ENCODE assay signal across 15 mouse cellular contexts in the genomic region with DNA sequence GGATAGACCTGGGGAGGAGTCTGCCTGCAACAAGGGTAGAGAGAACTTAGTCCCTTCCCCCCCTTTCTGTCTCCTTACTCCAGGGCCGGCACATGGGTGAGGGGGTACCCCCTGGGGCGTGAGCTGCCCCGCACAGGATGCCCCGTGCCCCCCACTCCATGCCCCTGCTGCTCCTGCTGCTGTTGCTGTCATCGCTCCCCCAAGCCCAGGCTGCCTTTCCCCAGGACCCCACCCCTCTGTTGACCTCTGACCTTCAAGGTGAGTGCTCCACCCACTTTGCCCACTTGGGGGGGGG. TPM values are rescaled to one million over a fixed set of nuclear protein-coding genes. Genes with fewer than 3 reads are reported as not detected.
A peak's percentile ranks its signal among the peaks of the same experiment; 100 is the strongest.
DNase-seq lines count a peak whose midpoint lies in the region; ATAC-seq lines count a peak whose summit lies in the region.
"Had no signal": no experiment of that assay in that cellular context is flagged by ENCODE, and none has a peak within 500 bp of the region (broad histone marks: within the 10 kb centered on the region; RNA-seq: fewer than 3 reads in every experiment).

No protein-coding gene starts in this region.

- H3K27ac ChIP-seq in embryonic facial prominence, embryonic 14.5 days (replicated peaks; ENCODE audit: low read depth, low read length), result no peak overlapping the region
- H3K27ac ChIP-seq in embryonic facial prominence, embryonic 10.5 days (replicated peaks), result no peak overlapping the region
- H3K27ac ChIP-seq in hindbrain, embryonic 10.5 days, result peak overlapping the region; percentile 60; the same call in 1 of the 2 replicates
- H3K27ac ChIP-seq in hindbrain, embryonic 16.5 days (ENCODE audit: low read depth, low read length), result no peak overlapping the region
- H3K27ac ChIP-seq in hindbrain, embryonic 11.5 days (ENCODE audit: low read depth, low read length), result no peak overlapping the region
- H3K27ac ChIP-seq in limb, embryonic 13.5 days, result no peak overlapping the region
- H3K27ac ChIP-seq: liver, embryonic 12.5 days; stomach, embryonic 15.5 days had no signal

- no peaks in the 10 kb centered on the region for H3K27me3 ChIP-seq in embryonic facial prominence, embryonic 14.5 days (replicated peaks; ENCODE audit: control insufficient read depth, insufficient read depth, low read length)
- peaks cover 66% of the 10 kb centered on the region for H3K27me3 ChIP-seq in embryonic facial prominence, embryonic 10.5 days (replicated peaks; ENCODE audit: low read depth, poor library complexity, severe bottlenecking)
- peaks cover 41% of the 10 kb centered on the region for H3K27me3 ChIP-seq in hindbrain, embryonic 10.5 days (ENCODE audit: insufficient read depth, poor library complexity, severe bottlenecking)
- H3K27me3 ChIP-seq in hindbrain, embryonic 16.5 days (replicated peaks; ENCODE audit: control insufficient read depth, insufficient read depth, low read length), result no peaks in the 10 kb centered on the region
- H3K27me3 ChIP-seq in hindbrain, embryonic 11.5 days (ENCODE audit: control insufficient read depth, insufficient read depth, low read length), result no peaks in the 10 kb centered on the region; the same call in 1 of the 2 replicates
- H3K27me3 ChIP-seq in limb, embryonic 13.5 days, result peaks cover 3% of the 10 kb centered on the region
- H3K27me3 ChIP-seq: stomach, embryonic 15.5 days had no signal

- H3K9ac ChIP-seq in embryonic facial prominence, embryonic 14.5 days (ENCODE audit: low read depth, low read length), result no peak overlapping the region
- H3K9ac ChIP-seq in hindbrain, embryonic 16.5 days (ENCODE audit: low read depth, low read length), result no peak overlapping the region
- no peak overlapping the region for H3K9ac ChIP-seq in hindbrain, embryonic 11.5 days (ENCODE audit: low read depth, low read length)
- 0 out of 2 replicates have a peak overlapping the region, but pooled peaks have one; percentile 31 for H3K9ac ChIP-seq in limb, embryonic 13.5 days
- H3K9ac ChIP-seq: embryonic facial prominence, embryonic 12.5 days; liver, embryonic 12.5 days; lung, embryonic 14.5 days; stomach, embryonic 15.5 days had no signal

- peak overlapping the region; percentile 15; the same call in 1 of the 2 replicates for H3K4me2 ChIP-seq in embryonic facial prominence, embryonic 14.5 days (ENCODE audit: low read depth, low read length)
- H3K4me2 ChIP-seq in hindbrain, embryonic 16.5 days (ENCODE audit: low read length), result no peak overlapping the region; the same call in 1 of the 2 replicates
- H3K4me2 ChIP-seq in hindbrain, embryonic 11.5 days (replicated peaks; ENCODE audit: low read depth, low read length), result peak overlapping the region; percentile 70
- H3K4me2 ChIP-seq in limb, embryonic 13.5 days (replicated peaks), result peak overlapping the region; percentile 86; the same call in 1 of the 2 replicates
- H3K4me2 ChIP-seq: liver, embryonic 12.5 days had no signal

- no peaks in the 10 kb centered on the region for H3K9me3 ChIP-seq in embryonic facial prominence, embryonic 14.5 days (ENCODE audit: control insufficient read depth, low read length)
- no peaks in the 10 kb centered on the region for H3K9me3 ChIP-seq in embryonic facial prominence, embryonic 10.5 days
- no peaks in the 10 kb centered on the region for H3K9me3 ChIP-seq in hindbrain, embryonic 10.5 days
- no peaks in the 10 kb centered on the region for H3K9me3 ChIP-seq in hindbrain, embryonic 16.5 days (ENCODE audit: control insufficient read depth, low read length)
- no peaks in the 10 kb centered on the region for H3K9me3 ChIP-seq in hindbrain, embryonic 11.5 days (ENCODE audit: control insufficient read depth, low read length)
- no peaks in the 10 kb centered on the region for H3K9me3 ChIP-seq in limb, embryonic 13.5 days
- H3K9me3 ChIP-seq: embryonic facial prominence, embryonic 12.5 days; liver, embryonic 12.5 days; stomach, embryonic 15.5 days had no signal

- no peak for ATAC-seq in embryonic facial prominence, embryonic 14.5 days (ENCODE audit: low read depth)
- no peak for ATAC-seq in hindbrain, embryonic 16.5 days
- no peak for ATAC-seq in hindbrain, embryonic 11.5 days (ENCODE audit: low FRiP score)
- ATAC-seq in limb, embryonic 13.5 days (ENCODE audit: low FRiP score, low read depth), result no peak
- ATAC-seq: liver, embryonic 12.5 days had no signal

- peaks cover 46% of the 10 kb centered on the region for H3K36me3 ChIP-seq in embryonic facial prominence, embryonic 14.5 days (ENCODE audit: control insufficient read depth, insufficient read depth, low read length)
- H3K36me3 ChIP-seq in embryonic facial prominence, embryonic 10.5 days (replicated peaks), result peaks cover 55% of the 10 kb centered on the region
- H3K36me3 ChIP-seq in hindbrain, embryonic 10.5 days, result peaks cover 59% of the 10 kb centered on the region
- peaks cover 37% of the 10 kb centered on the region for H3K36me3 ChIP-seq in hindbrain, embryonic 16.5 days (ENCODE audit: control insufficient read depth, insufficient read depth, low read length)
- peaks cover 2% of the 10 kb centered on the region; the same call in 1 of the 2 replicates for H3K36me3 ChIP-seq in hindbrain, embryonic 11.5 days (ENCODE audit: control insufficient read depth, insufficient read depth, low read length)
- H3K36me3 ChIP-seq in limb, embryonic 13.5 days, result peaks cover 55% of the 10 kb centered on the region
- H3K36me3 ChIP-seq: liver, embryonic 12.5 days had no signal

- no peak for DNase-seq in embryonic facial prominence, embryonic 14.5 days (ENCODE audit: low spot score)
- no peak for DNase-seq in embryonic facial prominence, embryonic 10.5 days (ENCODE audit: low spot score)
- DNase-seq in hindbrain, embryonic 10.5 days (ENCODE audit: low spot score), result no peak
- no peak for DNase-seq in hindbrain, embryonic 11.5 days (ENCODE audit: low spot score)
- no peak for DNase-seq in thymus, postnatal 10 days (ENCODE audit: low spot score in 2 of 2)
- DNase-seq in right cerebral cortex, adult 2 months (ENCODE audit: low spot score in 2 of 2), result no peak
- DNase-seq: adrenal gland, adult 2 months; cerebellum, adult 2 months; right cerebral cortex, postnatal 14 days had no signal

- 70% methylated on average over 3 of the region's 5 CpGs for WGBS in embryonic facial prominence, embryonic 14.5 days
- WGBS in embryonic facial prominence, embryonic 10.5 days, result 48% methylated on average over 5 of the region's 5 CpGs
- 74% methylated on average over 5 of the region's 5 CpGs for WGBS in hindbrain, embryonic 10.5 days
- WGBS in hindbrain, embryonic 16.5 days, result 72% methylated on average over 5 of the region's 5 CpGs
- 50% methylated on average over 4 of the region's 5 CpGs for WGBS in hindbrain, embryonic 11.5 days
- 71% methylated on average over 5 of the region's 5 CpGs for WGBS in limb, embryonic 13.5 days

- H3K4me3 ChIP-seq in embryonic facial prominence, embryonic 14.5 days (ENCODE audit: low read depth, low read length), result no peak overlapping the region
- H3K4me3 ChIP-seq in embryonic facial prominence, embryonic 10.5 days, result no peak overlapping the region
- H3K4me3 ChIP-seq in hindbrain, embryonic 10.5 days, result peak overlapping the region; percentile 13; the same call in 1 of the 2 replicates
- no peak overlapping the region for H3K4me3 ChIP-seq in hindbrain, embryonic 16.5 days (ENCODE audit: low read length)
- no peak overlapping the region for H3K4me3 ChIP-seq in hindbrain, embryonic 11.5 days (ENCODE audit: low read depth, low read length)
- H3K4me3 ChIP-seq in limb, embryonic 13.5 days, result no peak overlapping the region
- H3K4me3 ChIP-seq: embryonic facial prominence, embryonic 12.5 days; liver, embryonic 12.5 days; stomach, embryonic 15.5 days had no signal

- H3K4me1 ChIP-seq in embryonic facial prominence, embryonic 14.5 days (ENCODE audit: control insufficient read depth, insufficient read depth, low read length), result peaks cover 21% of the 10 kb centered on the region
- peaks cover 44% of the 10 kb centered on the region for H3K4me1 ChIP-seq in embryonic facial prominence, embryonic 10.5 days
- H3K4me1 ChIP-seq in hindbrain, embryonic 10.5 days (replicated peaks), result peaks cover 44% of the 10 kb centered on the region
- peaks cover 36% of the 10 kb centered on the region for H3K4me1 ChIP-seq in hindbrain, embryonic 16.5 days (ENCODE audit: control insufficient read depth, insufficient read depth, low read depth, low read length)
- H3K4me1 ChIP-seq in hindbrain, embryonic 11.5 days (replicated peaks; ENCODE audit: control insufficient read depth, insufficient read depth, low read length), result peaks cover 14% of the 10 kb centered on the region
- H3K4me1 ChIP-seq in limb, embryonic 13.5 days, result peaks cover 34% of the 10 kb centered on the region

RNA-seq across cellular contexts. Expression of a gene that starts 3.9 kb away (rescaled TPM):
- 14.4 and 16.6 TPM in 2 replicates for polyA plus RNA-seq in embryonic facial prominence, embryonic 14.5 days (2014; fragmentation: Nextera tagmentation; extraction: Ambion mirVana)
- 6.8 and 9.2 TPM in 2 replicates for polyA plus RNA-seq in embryonic facial prominence, embryonic 10.5 days (2016; fragmentation: Nextera tagmentation; extraction: Ambion mirVana)
- polyA plus RNA-seq in hindbrain, embryonic 10.5 days (2016; fragmentation: Nextera tagmentation; extraction: Ambion mirVana), result 9.9 and 24.3 TPM in 2 replicates
- 15.2 and 21.8 TPM in 2 replicates for polyA plus RNA-seq in hindbrain, embryonic 16.5 days (2015; fragmentation: Nextera tagmentation; extraction: Ambion mirVana)
- 22.6 and 27.0 TPM in 2 replicates for polyA plus RNA-seq in hindbrain, embryonic 11.5 days (2014; fragmentation: Nextera tagmentation; extraction: Ambion mirVana)
- polyA plus RNA-seq in limb, embryonic 13.5 days (2015; fragmentation: Nextera tagmentation; extraction: Ambion mirVana), result 11.1 and 11.7 TPM in 2 replicates

RNA-seq across cellular contexts. Expression of a gene that starts 22.0 kb away (rescaled TPM):
- polyA plus RNA-seq in embryonic facial prominence, embryonic 14.5 days (2014; fragmentation: Nextera tagmentation; extraction: Ambion mirVana), result 5.8 and 6.4 TPM in 2 replicates
- 0.98 and 2.8 TPM in 2 replicates for polyA plus RNA-seq in embryonic facial prominence, embryonic 10.5 days (2016; fragmentation: Nextera tagmentation; extraction: Ambion mirVana)
- polyA plus RNA-seq in hindbrain, embryonic 10.5 days (2016; fragmentation: Nextera tagmentation; extraction: Ambion mirVana), result 2.1 and 2.9 TPM in 2 replicates
- polyA plus RNA-seq in hindbrain, embryonic 16.5 days (2015; fragmentation: Nextera tagmentation; extraction: Ambion mirVana), result 3.0 and 3.3 TPM in 2 replicates
- 1.7 and 2.1 TPM in 2 replicates for polyA plus RNA-seq in hindbrain, embryonic 11.5 days (2014; fragmentation: Nextera tagmentation; extraction: Ambion mirVana)
- 2.6 and 3.1 TPM in 2 replicates for polyA plus RNA-seq in limb, embryonic 13.5 days (2015; fragmentation: Nextera tagmentation; extraction: Ambion mirVana)

RNA-seq across cellular contexts. Expression of a gene that starts 30.3 kb away (rescaled TPM):
- 12.0 and 13.2 TPM in 2 replicates for polyA plus RNA-seq in embryonic facial prominence, embryonic 14.5 days (2014; fragmentation: Nextera tagmentation; extraction: Ambion mirVana)
- 14.0 and 14.5 TPM in 2 replicates for polyA plus RNA-seq in embryonic facial prominence, embryonic 10.5 days (2016; fragmentation: Nextera tagmentation; extraction: Ambion mirVana)
- polyA plus RNA-seq in hindbrain, embryonic 10.5 days (2016; fragmentation: Nextera tagmentation; extraction: Ambion mirVana), result 13.4 and 17.2 TPM in 2 replicates
- polyA plus RNA-seq in hindbrain, embryonic 16.5 days (2015; fragmentation: Nextera tagmentation; extraction: Ambion mirVana), result 51.9 and 52.3 TPM in 2 replicates
- polyA plus RNA-seq in hindbrain, embryonic 11.5 days (2014; fragmentation: Nextera tagmentation; extraction: Ambion mirVana), result 12.5 and 19.3 TPM in 2 replicates
- polyA plus RNA-seq in limb, embryonic 13.5 days (2015; fragmentation: Nextera tagmentation; extraction: Ambion mirVana), result 19.1 and 19.6 TPM in 2 replicates

RNA-seq across cellular contexts. Expression of a gene that starts 30.4 kb away (rescaled TPM):
- 58.3 and 62.2 TPM in 2 replicates for polyA plus RNA-seq in embryonic facial prominence, embryonic 14.5 days (2014; fragmentation: Nextera tagmentation; extraction: Ambion mirVana)
- polyA plus RNA-seq in embryonic facial prominence, embryonic 10.5 days (2016; fragmentation: Nextera tagmentation; extraction: Ambion mirVana), result 81.0 and 84.4 TPM in 2 replicates
- polyA plus RNA-seq in hindbrain, embryonic 10.5 days (2016; fragmentation: Nextera tagmentation; extraction: Ambion mirVana), result 79.2 and 94.1 TPM in 2 replicates
- 83.2 and 83.6 TPM in 2 replicates for polyA plus RNA-seq in hindbrain, embryonic 16.5 days (2015; fragmentation: Nextera tagmentation; extraction: Ambion mirVana)
- 83.2 and 84.9 TPM in 2 replicates for polyA plus RNA-seq in hindbrain, embryonic 11.5 days (2014; fragmentation: Nextera tagmentation; extraction: Ambion mirVana)
- polyA plus RNA-seq in limb, embryonic 13.5 days (2015; fragmentation: Nextera tagmentation; extraction: Ambion mirVana), result 82.4 and 84.4 TPM in 2 replicates

RNA-seq across cellular contexts. Expression of a gene that starts 39.9 kb away (rescaled TPM):
- polyA plus RNA-seq in embryonic facial prominence, embryonic 14.5 days (2014; fragmentation: Nextera tagmentation; extraction: Ambion mirVana), result 6.4 and 9.7 TPM in 2 replicates
- 1.4 and 1.5 TPM in 2 replicates for polyA plus RNA-seq in embryonic facial prominence, embryonic 10.5 days (2016; fragmentation: Nextera tagmentation; extraction: Ambion mirVana)
- 0.95 and 1.3 TPM in 2 replicates for polyA plus RNA-seq in hindbrain, embryonic 10.5 days (2016; fragmentation: Nextera tagmentation; extraction: Ambion mirVana)
- polyA plus RNA-seq in hindbrain, embryonic 16.5 days (2015; fragmentation: Nextera tagmentation; extraction: Ambion mirVana), result 0.98 and 1.7 TPM in 2 replicates
- 0.68 and 1.1 TPM in 2 replicates for polyA plus RNA-seq in hindbrain, embryonic 11.5 days (2014; fragmentation: Nextera tagmentation; extraction: Ambion mirVana)
- polyA plus RNA-seq in limb, embryonic 13.5 days (2015; fragmentation: Nextera tagmentation; extraction: Ambion mirVana), result 1.9 and 2.5 TPM in 2 replicates
